Mouse (Mus musculus): Measurements from ENCODE around the gene Tspan18.

- no peak for TF ChIP-seq CTCF (conservative IDR thresholded peaks at IDR 0.05; ENCODE audit: low read length)
- no peak for TF ChIP-seq NANOG (IDR thresholded peaks at IDR 0.05; ENCODE audit: borderline replicate concordance, low read length)
- no peak for TF ChIP-seq POU5F1 (IDR thresholded peaks at IDR 0.05; ENCODE audit: borderline replicate concordance, low read length)
Observed at GRCm38 (mm10) chr2:93161914-93162664, 172.2 kb downstream of the Tspan18 start.
